Mouse (Mus musculus) MEL (cell line): ENCODE measurements around the gene Chrnd. TPM values are rescaled to one million over a fixed set of nuclear protein-coding genes. Genes with fewer than 3 reads are reported as not detected.

ENCODE experiments used
- DNase-seq: peaks from one replicate; pipeline ENCODE4 v3.0.0; 2011; ENCODE audit warnings: low read depth, low spot score
- H3K27ac ChIP-seq: 2 replicates; pipeline ENCODE4 v1.5.1; 2012; ENCODE audit warnings: low read depth, mild to moderate bottlenecking, control low read depth, low read length, moderate library complexity; ENCODE audit not compliant: control insufficient read depth
- H3K27me3 ChIP-seq, 2 experiments: fragments of 150-350 bp in 1 of 2; sonication (generic) in 1 of 2; 2 replicates each; pipeline ENCODE4 v1.6.1; 2012; ENCODE audit warnings: low read length in 2 of 2, mild to moderate bottlenecking in 2 of 2, improper control_type of control experiment in 1 of 2, moderate library complexity in 1 of 2; ENCODE audit not compliant: insufficient read depth in 2 of 2, control insufficient read depth in 1 of 2
- H3K36me3 ChIP-seq, 2 experiments: 2 replicates each; pipeline ENCODE4 v1.6.1; 2012 to 2014; ENCODE audit warnings: low read length in 2 of 2, improper control_type of control experiment in 1 of 2, inconsistent platforms in 1 of 2, mild to moderate bottlenecking in 1 of 2; ENCODE audit not compliant: insufficient read depth in 2 of 2, control insufficient read depth in 1 of 2
- H3K4me1 ChIP-seq, 2 experiments: fragments of 150-350 bp in 1 of 2; sonication (generic) in 1 of 2; 2 replicates each; pipeline ENCODE4 v1.6.1; 2012; ENCODE audit warnings: low read length in 2 of 2, improper control_type of control experiment in 1 of 2, mild to moderate bottlenecking in 1 of 2; ENCODE audit not compliant: insufficient read depth in 2 of 2, control insufficient read depth in 1 of 2
- H3K4me3 ChIP-seq, 2 experiments: fragments of 150-350 bp in 1 of 2; sonication (generic) in 1 of 2; 2 replicates each; pipeline ENCODE4 v1.5.1; 2012; ENCODE audit warnings: low read depth in 2 of 2, low read length in 2 of 2, mild to moderate bottlenecking in 2 of 2, moderate library complexity in 2 of 2, control low read depth in 1 of 2, improper control_type of control experiment in 1 of 2; ENCODE audit not compliant: control insufficient read depth in 1 of 2, insufficient read depth in 1 of 2
- H3K79me2 ChIP-seq: 2 replicates; pipeline ENCODE4 v1.6.1; 2012; ENCODE audit warnings: mild to moderate bottlenecking, low read length, moderate library complexity; ENCODE audit not compliant: control insufficient read depth, poor library complexity, insufficient read depth
- H3K9ac ChIP-seq: 2 replicates; pipeline ENCODE4 v1.6.1; 2012; ENCODE audit warnings: low read depth, mild to moderate bottlenecking, control low read depth, low read length, moderate library complexity; ENCODE audit not compliant: control insufficient read depth, poor library complexity, severe bottlenecking
- H3K9me3 ChIP-seq: fragments of 150-350 bp; sonication (generic); replicated peaks from 2 replicates; pipeline ENCODE4 v1.6.1; 2012; ENCODE audit warnings: mild to moderate bottlenecking, low read length, improper control_type of control experiment, moderate library complexity; ENCODE audit not compliant: insufficient read depth
- CHD1 ChIP-seq: IDR thresholded peaks from 2 replicates; pipeline ENCODE4 v1.6.1; 2012; ENCODE audit warnings: low read depth, mild to moderate bottlenecking, inconsistent platforms, low read length, improper control_type of control experiment
- CTCF ChIP-seq, 3 experiments: IDR thresholded peaks in 2 of 3; conservative IDR thresholded peaks in 1 of 3; 2 replicates each; pipeline ENCODE4 v1.5.1; 2011 to 2012; ENCODE audit warnings: low read length in 3 of 3, low read depth in 2 of 3, mild to moderate bottlenecking in 2 of 3, improper control_type of control experiment in 1 of 3, inconsistent platforms in 1 of 3, mixed read lengths in 1 of 3, moderate library complexity in 1 of 3; ENCODE audit not compliant: control insufficient read depth in 1 of 3, insufficient read depth in 1 of 3, poor library complexity in 1 of 3, severe bottlenecking in 1 of 3
- E2F4 ChIP-seq: IDR thresholded peaks from 2 replicates; pipeline ENCODE4 v1.6.1; 2011; ENCODE audit warnings: low read depth, low read length, improper control_type of control experiment, borderline replicate concordance
- ELF1 ChIP-seq: IDR thresholded peaks from 2 replicates; pipeline ENCODE4 v1.6.1; 2014; ENCODE audit warnings: low read depth, mild to moderate bottlenecking, inconsistent platforms, low read length, improper control_type of control experiment, moderate library complexity
- ETS1 ChIP-seq: IDR thresholded peaks from 2 replicates; pipeline ENCODE4 v1.6.1; 2012; ENCODE audit warnings: low read depth, mild to moderate bottlenecking, inconsistent platforms, low read length, improper control_type of control experiment, moderate library complexity
- GATA1 ChIP-seq: IDR thresholded peaks from 2 replicates; pipeline ENCODE4 v1.6.1; 2011; ENCODE audit warnings: low read depth, low read length, improper control_type of control experiment
- JUND ChIP-seq: IDR thresholded peaks from 2 replicates; pipeline ENCODE4 v1.6.1; 2011; ENCODE audit warnings: low read depth, mild to moderate bottlenecking, improper control_type of control experiment, low read length
- MAX ChIP-seq: IDR thresholded peaks from 2 replicates; pipeline ENCODE4 v1.6.1; 2011; ENCODE audit warnings: low read length, improper control_type of control experiment
- NRF1 ChIP-seq: IDR thresholded peaks from 2 replicates; pipeline ENCODE4 v1.6.1; 2014; ENCODE audit warnings: low read depth, mild to moderate bottlenecking, inconsistent platforms, low read length, improper control_type of control experiment, moderate library complexity; ENCODE audit not compliant: poor library complexity, insufficient read depth, severe bottlenecking
- POLR2A ChIP-seq, 2 experiments: IDR thresholded peaks; 2 replicates each; pipeline ENCODE4 v1.6.1; 2011 to 2012; ENCODE audit warnings: low read length in 2 of 2, mild to moderate bottlenecking in 2 of 2, control low read depth in 1 of 2, improper control_type of control experiment in 1 of 2, low read depth in 1 of 2, moderate library complexity in 1 of 2; ENCODE audit not compliant: control insufficient read depth in 1 of 2, insufficient read depth in 1 of 2, poor library complexity in 1 of 2
- POLR2AphosphoS2 ChIP-seq: IDR thresholded peaks from 2 replicates; pipeline ENCODE4 v1.6.1; 2011; ENCODE audit warnings: low read length, improper control_type of control experiment
- RAD21 ChIP-seq: IDR thresholded peaks from 2 replicates; pipeline ENCODE4 v1.6.1; 2011; ENCODE audit warnings: mild to moderate bottlenecking, low read depth, low read length, improper control_type of control experiment
- SMC3 ChIP-seq: IDR thresholded peaks from 2 replicates; pipeline ENCODE4 v1.6.1; 2011; ENCODE audit warnings: low read depth, low read length, improper control_type of control experiment
- UBTF ChIP-seq: IDR thresholded peaks from 2 replicates; pipeline ENCODE4 v1.6.1; 2012; ENCODE audit warnings: low read depth, mild to moderate bottlenecking, inconsistent platforms, low read length, improper control_type of control experiment, moderate library complexity, borderline replicate concordance; ENCODE audit not compliant: insufficient read depth
- USF2 ChIP-seq, 2 experiments: IDR thresholded peaks; 2 replicates each; pipeline ENCODE4 v1.6.1; 2011 to 2012; ENCODE audit warnings: improper control_type of control experiment in 2 of 2, low read length in 2 of 2, borderline replicate concordance in 1 of 2, inconsistent platforms in 1 of 2, low read depth in 1 of 2, mild to moderate bottlenecking in 1 of 2; ENCODE audit not compliant: insufficient read depth in 1 of 2
- ZC3H11A ChIP-seq: IDR thresholded peaks from 2 replicates; pipeline ENCODE4 v1.6.1; 2012; ENCODE audit warnings: low read depth, mild to moderate bottlenecking, inconsistent platforms, low read length, improper control_type of control experiment
- ZNF384 ChIP-seq: IDR thresholded peaks from 2 replicates; pipeline ENCODE4 v1.6.1; 2012; ENCODE audit warnings: low read depth, mild to moderate bottlenecking, inconsistent platforms, low read length, improper control_type of control experiment
- polyA plus RNA-seq, 2 experiments: library from polyadenylated mRNA; stranded (reverse) in 1 of 2; unstranded in 1 of 2; fragments of >175 nt in 1 of 2; fragments of >200 nt in 1 of 2; gene quantifications; 2 replicates each; pipeline versions ENCODE4 v1.2.1 to v1.2.4; 2012; ENCODE audit warnings: low replicate concordance in 2 of 2, low read depth in 1 of 2; ENCODE audit not compliant: insufficient read length in 2 of 2, insufficient read depth in 1 of 2, missing spikeins in 1 of 2
- total RNA-seq: library from RNA; depleted of rRNA; stranded (reverse); fragments of 300-350 nt; gene quantifications from 2 replicates; pipeline ENCODE4 v1.2.3, GENCODE M21; 2012

Chrnd gene
- total and polyA plus RNA-seq, 3 experiments: not detected

GRCm38 (mm10) chr1:87184751-87185139, 5.7 kb upstream of the Chrnd start:
- Histone ChIP-seq H3K36me3 (peaks cover 0 to 14% of the 10 kb centered on the region in 2 experiments; a peak in 2 of 4 replicates), H3K4me1 (peaks cover 2 to 21% of the 10 kb centered on the region in 2 experiments; a peak in 3 of 4 replicates), H3K79me2 (no peaks in the 10 kb centered on the region), H3K27ac (no peak overlapping the region), H3K27me3 (peaks cover 2 to 5% of the 10 kb centered on the region in 2 experiments; a peak in 2 of 4 replicates), H3K9me3 (no peaks in the 10 kb centered on the region), H3K4me3 (peak overlapping the region; percentile 40 to 44; a peak in 3 of 4 replicates), H3K9ac (peak overlapping the region; percentile 32; the same call in 1 of the 2 replicates)
- DNase-seq: peak; percentile 81
- TF ChIP-seq RAD21 (peak; percentile 67), NRF1 (no peak), USF2 (IDR thresholded peaks at IDR 0.05; ENCODE audit: borderline replicate concordance in 1 of 2, insufficient read depth in 1 of 2, low read depth in 1 of 2, low read length in 2 of 2) (no peak), UBTF (no peak), POLR2AphosphoS2 (no peak), GATA1 (no peak), MAX (0 out of 2 replicates have a peak, but pooled peaks have one; percentile 8), SMC3 (peak; percentile 62), ZC3H11A (peak; percentile 64), JUND (no peak), CTCF (IDR thresholded peaks at IDR 0.05 in 2 of 3, conservative IDR thresholded peaks at IDR 0.05 in 1 of 3; ENCODE audit: control insufficient read depth in 1 of 3, insufficient read depth in 1 of 3, low read depth in 2 of 3, low read length in 3 of 3, poor library complexity in 1 of 3, severe bottlenecking in 1 of 3) (peak; percentile 63 to 93 (median 72)), E2F4 (no peak)

DNA sequence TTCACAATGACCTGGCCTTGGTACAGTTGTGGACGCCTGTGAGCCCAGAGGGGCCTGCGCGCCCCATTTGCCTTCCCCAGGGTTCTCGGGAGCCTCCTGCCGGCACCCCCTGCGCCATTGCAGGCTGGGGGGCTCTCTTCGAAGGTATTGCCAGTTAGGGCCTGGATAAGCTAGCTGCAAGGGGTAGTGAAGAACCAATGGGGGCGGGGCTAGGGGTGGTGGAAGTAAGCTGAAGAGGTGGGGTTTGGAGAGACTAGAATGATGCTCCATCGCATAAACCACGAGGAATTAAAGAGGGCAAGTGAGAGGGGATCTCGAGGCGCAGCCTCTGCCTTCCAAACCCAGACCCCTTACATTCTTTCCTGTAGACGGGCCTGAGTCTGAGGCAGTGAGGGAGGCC, 4.9 kb upstream of the Chrnd start:
- H3K27me3 ChIP-seq: peaks cover 2 to 5% of the 10 kb centered on the region in 2 experiments; a peak in 3 of 4 replicates
- no peak overlapping the region for H3K9ac ChIP-seq
- no peaks in the 10 kb centered on the region for H3K79me2 ChIP-seq
- peaks cover 0 to 12% of the 10 kb centered on the region in 2 experiments; a peak in 2 of 4 replicates for H3K36me3 ChIP-seq
- peaks cover 2 to 17% of the 10 kb centered on the region in 2 experiments; a peak in 3 of 4 replicates for H3K4me1 ChIP-seq
- H3K9me3 ChIP-seq: no peaks in the 10 kb centered on the region
- H3K27ac ChIP-seq: no peak overlapping the region
- no peak overlapping the region for H3K4me3 ChIP-seq
- TF ChIP-seq GATA1 (no peak), POLR2A (IDR thresholded peaks at IDR 0.05; ENCODE audit: control insufficient read depth in 1 of 2, insufficient read depth in 1 of 2, low read depth in 1 of 2, low read length in 2 of 2, poor library complexity in 1 of 2) (no peak), ELF1 (no peak), ETS1 (no peak), ZNF384 (no peak), CHD1 (no peak)
- DNase-seq: no peak
